Mouse (Mus musculus) brain, embryonic 14.5 days (tissue): ENCODE measurements at regions not wholly inside any gene's neighbourhood (a gene's known extent, or its start where the extent isn't known, plus 50 kb on each side); places are given as distances from the start of the nearest gene placed in this dataset.

Experiments
- CTCF ChIP-seq: fragments of 200-500 bp; IDR thresholded peaks from 2 replicates; pipeline ENCODE4 v1.5.1; 2012; ENCODE audit warnings: inconsistent platforms, mild to moderate bottlenecking, moderate library complexity, borderline replicate concordance; ENCODE audit not compliant: insufficient read depth, insufficient read length; ENCODE audit errors: extremely low read depth
- POLR2A ChIP-seq: fragments of 200-500 bp; IDR thresholded peaks from 2 replicates; pipeline ENCODE4 v1.6.1; 2012; ENCODE audit warnings: mild to moderate bottlenecking, inconsistent platforms, borderline replicate concordance; ENCODE audit not compliant: poor library complexity, insufficient read depth, insufficient read length, severe bottlenecking; ENCODE audit errors: extremely low read depth

DNA sequence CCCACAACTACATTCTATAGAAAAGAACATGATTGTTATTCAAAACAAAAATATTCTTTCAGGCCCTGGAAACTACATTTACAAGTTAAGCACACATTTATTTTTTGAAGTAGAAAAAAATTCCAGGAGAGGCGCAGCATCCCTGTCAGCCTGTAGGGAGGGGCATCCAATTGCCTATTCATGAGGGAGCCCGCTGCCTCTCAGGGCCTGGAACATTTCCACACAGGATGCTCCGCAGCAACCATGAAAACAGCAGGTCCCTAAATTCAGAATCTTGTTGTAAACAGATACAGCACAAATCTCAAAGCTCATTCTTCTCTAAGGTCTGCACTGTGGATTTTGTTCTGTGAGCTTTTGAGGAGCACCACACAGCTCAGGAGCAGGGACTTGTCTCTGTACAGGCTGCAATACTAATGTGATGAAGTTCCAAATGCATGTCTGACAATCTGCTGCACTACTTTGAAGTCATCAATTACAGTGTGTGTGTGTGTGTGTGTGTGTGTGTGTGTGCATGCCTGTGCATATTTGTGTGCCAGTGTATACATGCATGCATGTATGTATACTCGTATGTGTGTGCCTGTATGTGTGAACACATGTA, 121.4 kb upstream of the Spaca1 start:
- TF ChIP-seq POLR2A (no peak), CTCF (no peak)
